Mouse (Mus musculus) right cerebral cortex, adult 2 months (tissue): ENCODE results near the gene Pdxdc1.
"Not testable (repeated sequence)": the region's sequence is repeated elsewhere in the genome, so short reads cannot be mapped to it uniquely, and the experiment has no call there.

Experiments
- DNase-seq, 2 experiments: peaks; one replicate each; pipeline ENCODE4 v3.0.0; 2021 to 2022; ENCODE audit warnings: low spot score in 2 of 2

The Pdxdc1 gene

GRCm38 (mm10) chr16:13818560-13819393 lies 84.2 kb downstream of the Pdxdc1 start, which contains the start of gene Ntan1:
Gene Ntan1 (plus strand): TSS chr16:13818845.
- peak; percentile 95 to 96 for DNase-seq

GRCm38 (mm10) chr16:13813200-13813599 lies 89.7 kb downstream of the Pdxdc1 start:
- no peak for DNase-seq

GRCm38 (mm10) chr16:13812152-13812551 lies 90.8 kb downstream of the Pdxdc1 start:
- DNase-seq: no peak

DNA sequence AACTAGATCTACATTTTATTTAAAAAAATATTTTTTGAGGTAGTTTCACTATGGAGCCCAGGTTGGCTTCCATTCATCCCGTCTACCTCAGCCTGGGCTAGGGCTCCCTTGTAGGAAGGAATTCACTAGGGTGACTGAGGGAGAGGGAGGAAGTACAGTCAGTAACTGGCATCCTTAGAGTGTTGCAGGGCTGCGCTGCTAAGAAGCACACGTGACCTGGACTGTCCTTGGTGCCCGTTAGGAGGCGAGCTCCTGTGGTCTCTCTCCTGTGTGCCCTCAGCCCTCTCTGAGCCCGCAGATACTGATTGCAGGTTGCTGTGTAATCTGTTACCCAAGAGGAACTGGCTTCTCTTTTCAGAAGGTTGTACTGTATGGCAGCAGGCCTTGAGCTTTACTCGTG lies 94.5 kb downstream of the Pdxdc1 start:
- DNase-seq: no peak

- DNase-seq: no peak
These were observed 95.3 kb downstream of the Pdxdc1 start for GRCm38 (mm10) chr16:13807616-13808015.

- DNase-seq: peak; percentile 26 to 38
These were observed 98.3 kb downstream of the Pdxdc1 start for GRCm38 (mm10) chr16:13804666-13805065.

DNA sequence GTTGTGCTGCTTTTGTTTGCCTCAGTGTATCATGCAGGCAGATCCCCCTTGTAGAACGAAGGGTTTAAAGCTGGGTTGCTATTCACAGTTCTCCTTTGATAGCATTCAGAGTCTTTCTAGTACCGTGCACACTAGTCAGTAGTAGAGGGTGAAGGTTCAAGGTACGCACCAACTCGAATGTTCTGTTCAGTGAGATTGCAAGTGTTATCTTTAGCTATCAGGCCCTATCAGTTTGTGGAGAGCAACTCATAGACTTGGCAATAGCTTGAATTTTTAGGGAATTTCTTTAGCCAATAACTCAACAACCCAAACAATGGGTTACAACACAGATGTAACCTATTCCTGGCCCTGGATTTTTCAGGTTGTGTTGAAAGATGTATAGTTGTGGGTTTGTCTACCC lies 101.7 kb downstream of the Pdxdc1 start:
- no peak for DNase-seq

- DNase-seq: no peak
These were observed 106.2 kb downstream of the Pdxdc1 start for GRCm38 (mm10) chr16:13796746-13797175.

DNA sequence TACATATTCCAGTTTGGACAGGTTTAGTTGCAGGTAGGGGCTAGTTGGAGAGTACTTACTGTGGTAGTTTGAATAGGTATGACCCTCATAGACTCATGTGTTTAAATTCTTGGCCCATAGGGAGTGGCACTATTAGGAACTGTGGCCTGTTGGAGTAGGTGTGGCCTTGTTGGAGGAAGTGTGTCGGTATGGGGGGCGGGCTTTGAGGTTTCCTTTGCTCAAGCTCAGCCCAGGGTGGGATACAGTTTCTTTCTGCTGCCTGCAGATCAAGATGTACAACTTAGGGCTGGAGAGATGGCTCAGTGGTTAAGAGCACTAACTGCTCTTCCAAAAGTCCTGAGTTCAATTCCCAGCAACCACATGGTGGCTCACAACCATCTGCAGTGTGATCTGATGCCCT lies 109.5 kb downstream of the Pdxdc1 start:
- DNase-seq: not testable (repeated sequence)

GRCm38 (mm10) chr16:13785932-13786331 lies 117.0 kb downstream of the Pdxdc1 start:
- no peak for DNase-seq
